In genomic region chr9:58009015-58009362, GRCm38 (mm10) we compare ENCODE assay signal across 7 mouse cellular contexts. TPM values are rescaled to one million over a fixed set of nuclear protein-coding genes. Genes with fewer than 3 reads are reported as not detected.
A peak's percentile ranks its signal among the peaks of the same experiment; 100 is the strongest.
DNase-seq lines count a peak whose midpoint lies in the region; ATAC-seq and TF ChIP-seq lines count a peak whose summit lies in the region.

No protein-coding gene starts in this region.

- peak; percentile 73 for DNase-seq in MN1 (ENCODE audit: low spot score)
- DNase-seq in heart, postnatal 25 days (ENCODE audit: low spot score) = peak; percentile 68
- peak; percentile 78 for DNase-seq in skeletal muscle tissue, adult 2 months (ENCODE audit: low read depth, low spot score)
- no peak for DNase-seq in frontal cortex, postnatal 25 days (ENCODE audit: low spot score in 2 of 2)

- H3K79me2 ChIP-seq in C2C12 (ENCODE audit: control insufficient read depth, insufficient read depth) = no peaks in the 10 kb centered on the region

- no peaks in the 10 kb centered on the region for H3K9me3 ChIP-seq in forebrain, embryonic 12.5 days
- H3K9me3 ChIP-seq in limb, embryonic 15.5 days = no peaks in the 10 kb centered on the region

- WGBS in forebrain, embryonic 12.5 days = 5% methylated on average over 6 of the region's 6 CpGs
- WGBS in limb, embryonic 15.5 days = 6% methylated on average over 6 of the region's 6 CpGs

- no peak overlapping the region for H3ac ChIP-seq in C2C12 (ENCODE audit: control insufficient read depth, insufficient read length, low read depth)

- H3K9ac ChIP-seq in forebrain, embryonic 12.5 days = peak overlapping the region; percentile 44; the same call in 1 of the 2 replicates
- H3K9ac ChIP-seq in limb, embryonic 15.5 days = no peak overlapping the region

- H3K27ac ChIP-seq in forebrain, embryonic 12.5 days = peak overlapping the region; percentile 91
- no peak overlapping the region for H3K27ac ChIP-seq in limb, embryonic 15.5 days

- no peaks in the 10 kb centered on the region for H3K36me3 ChIP-seq in C2C12 (ENCODE audit: control insufficient read depth, insufficient read depth)
- H3K36me3 ChIP-seq in forebrain, embryonic 12.5 days (replicated peaks) = no peaks in the 10 kb centered on the region
- no peaks in the 10 kb centered on the region for H3K36me3 ChIP-seq in limb, embryonic 15.5 days

- H3K4me1 ChIP-seq in forebrain, embryonic 12.5 days = peaks cover 32% of the 10 kb centered on the region
- H3K4me1 ChIP-seq in limb, embryonic 15.5 days = no peaks in the 10 kb centered on the region

- intact Hi-C loops in heart, postnatal 25 days (cut with DNase I) = no loop called here

- H3K4me3 ChIP-seq in C2C12 (ENCODE audit: insufficient read depth, poor library complexity, severe bottlenecking) = no peak overlapping the region
- 0 out of 2 replicates have a peak overlapping the region, but pooled peaks have one; percentile 10 for H3K4me3 ChIP-seq in forebrain, embryonic 12.5 days (replicated peaks)
- H3K4me3 ChIP-seq in limb, embryonic 15.5 days = no peak overlapping the region

- H3K79me3 ChIP-seq in C2C12 (ENCODE audit: low read depth) = no peaks in the 10 kb centered on the region

- peak; percentile 95 for ATAC-seq in forebrain, embryonic 12.5 days (ENCODE audit: low FRiP score)
- ATAC-seq in limb, embryonic 15.5 days (ENCODE audit: insufficient number of reproducible peaks, low FRiP score, low TSS enrichment, low read depth) = peak; percentile 68

- H3K4me2 ChIP-seq in forebrain, embryonic 12.5 days = peak overlapping the region; percentile 38
- H3K4me2 ChIP-seq in limb, embryonic 15.5 days = no peak overlapping the region

- TF ChIP-seq CTCF in C2C12 (IDR thresholded peaks at IDR 0.05; ENCODE audit: control insufficient read depth, insufficient read depth, insufficient read length) = no peak

- no peaks in the 10 kb centered on the region for H3K27me3 ChIP-seq in C2C12 (ENCODE audit: control insufficient read depth, insufficient read depth, insufficient read length)
- H3K27me3 ChIP-seq in forebrain, embryonic 12.5 days = no peaks in the 10 kb centered on the region
- H3K27me3 ChIP-seq in limb, embryonic 15.5 days = no peaks in the 10 kb centered on the region

TF ChIP-seq in C2C12, 6 proteins besides CTCF, POLR2A, EP300 and RAD21:
- TF ChIP-seq MYOG (IDR thresholded peaks at IDR 0.05; ENCODE audit: control insufficient read depth, extremely low read depth, insufficient read length) (no peak), CEBPB (IDR thresholded peaks at IDR 0.05; ENCODE audit: low read depth) (peak; percentile 44), MYOD1 (IDR thresholded peaks at IDR 0.05; ENCODE audit: control insufficient read depth, insufficient read length, low read depth) (peak; percentile 96), USF1 (IDR thresholded peaks at IDR 0.05; ENCODE audit: low read depth) (peak; percentile 94), MAX (IDR thresholded peaks at IDR 0.05) (no peak)

RNA-seq across cellular contexts. Expression of gene Cyp11a1, which starts 2.8 kb away (rescaled TPM):
- 0.04 TPM for polyA plus RNA-seq in C2C12 (2012; fragmentation: generic; extraction: Trizol)
- 0.19 and 0.45 TPM in 2 replicates for polyA plus RNA-seq in forebrain, embryonic 12.5 days (2016; fragmentation: Nextera tagmentation; extraction: Ambion mirVana)
- total RNA-seq in heart, postnatal 25 days (2021) = not detected
- polyA plus RNA-seq in limb, embryonic 15.5 days (2015; fragmentation: Nextera tagmentation; extraction: Ambion mirVana) = 10.9 and 12.0 TPM in 2 replicates

RNA-seq across cellular contexts. Expression of gene Stra6, which starts 54.6 kb away (rescaled TPM):
- 0.29 TPM for polyA plus RNA-seq in C2C12 (2012; fragmentation: generic; extraction: Trizol)
- 10.7 and 11.6 TPM in 2 replicates for polyA plus RNA-seq in forebrain, embryonic 12.5 days (2016; fragmentation: Nextera tagmentation; extraction: Ambion mirVana)
- 1 to 10 TPM in 1 of 2 experiments, under 1 TPM in 1; 0.23 to 1.0 TPM for total RNA-seq in heart, postnatal 25 days (2021)
- polyA plus RNA-seq in limb, embryonic 15.5 days (2015; fragmentation: Nextera tagmentation; extraction: Ambion mirVana) = 8.4 and 8.8 TPM in 2 replicates

Comparison
In these comparisons a context has a peak if more than half of its experiments do, and no peak if none do; other contexts are left out.
1. DNase-seq: peak in MN1 (single experiment), heart, postnatal 25 days (single experiment) and skeletal muscle tissue, adult 2 months (single experiment); none in frontal cortex, postnatal 25 days (0 of 2).